Mouse (Mus musculus): ENCODE data around the gene Tut7. TPM values are rescaled to one million over a fixed set of nuclear protein-coding genes. Genes with fewer than 3 reads are reported as not detected.

Gene Tut7
- 9.5 and 10.1 TPM in 2 replicates for polyA plus RNA-seq (2012; rRNA removed)

- Histone ChIP-seq H3K27me3 (ENCODE audit: control insufficient read depth, insufficient read depth, low read length) (no peaks in the 10 kb centered on the region), H3K4me3 (ENCODE audit: control insufficient read depth, low read depth, low read length) (peak within 1 kb of the TSS; percentile 99), H3K36me3 (ENCODE audit: control insufficient read depth, insufficient read depth, low read length) (no peaks in the 10 kb centered on the region), H3K4me1 (ENCODE audit: control insufficient read depth, insufficient read depth, low read length) (no peaks in the 10 kb centered on the region), H3K27ac (ENCODE audit: control insufficient read depth, insufficient read depth, low read depth, low read length) (peak within 1 kb of the TSS; percentile 90)
- TF ChIP-seq POLR2A (IDR thresholded peaks at IDR 0.05; ENCODE audit: control insufficient read depth, low read depth, low read length) (peak; percentile 87), CTCF (IDR thresholded peaks at IDR 0.05; ENCODE audit: control insufficient read depth, insufficient read depth, insufficient replicate concordance, low read depth, low read length) (no peak)
These were observed at the start of gene Tut7 for GRCm38 (mm10) chr13:59822507-59823462. Gene Tut7 (minus strand): TSS chr13:59823147.

GRCm38 (mm10) chr13:59872446-59872845 is 49.5 kb upstream of the Tut7 start:
- Histone ChIP-seq H3K4me1 (ENCODE audit: control insufficient read depth, insufficient read depth, low read length) (peaks cover 16% of the 10 kb centered on the region), H3K36me3 (ENCODE audit: control insufficient read depth, insufficient read depth, low read length) (no peaks in the 10 kb centered on the region), H3K27me3 (ENCODE audit: control insufficient read depth, insufficient read depth, low read length) (no peaks in the 10 kb centered on the region), H3K4me3 (ENCODE audit: control insufficient read depth, low read depth, low read length) (no peak overlapping the region), H3K27ac (ENCODE audit: control insufficient read depth, insufficient read depth, low read depth, low read length) (no peak overlapping the region)
- no peak for TF ChIP-seq POLR2A (IDR thresholded peaks at IDR 0.05; ENCODE audit: control insufficient read depth, low read depth, low read length)
- TF ChIP-seq CTCF (IDR thresholded peaks at IDR 0.05; ENCODE audit: control insufficient read depth, insufficient read depth, insufficient replicate concordance, low read depth, low read length) = no peak

GRCm38 (mm10) chr13:59870004-59870403 is 47.1 kb upstream of the Tut7 start:
- Histone ChIP-seq H3K4me1 (ENCODE audit: control insufficient read depth, insufficient read depth, low read length) (peaks cover 16% of the 10 kb centered on the region), H3K27me3 (ENCODE audit: control insufficient read depth, insufficient read depth, low read length) (no peaks in the 10 kb centered on the region), H3K36me3 (ENCODE audit: control insufficient read depth, insufficient read depth, low read length) (no peaks in the 10 kb centered on the region), H3K27ac (ENCODE audit: control insufficient read depth, insufficient read depth, low read depth, low read length) (no peak overlapping the region), H3K4me3 (ENCODE audit: control insufficient read depth, low read depth, low read length) (no peak overlapping the region)
- TF ChIP-seq POLR2A (IDR thresholded peaks at IDR 0.05; ENCODE audit: control insufficient read depth, low read depth, low read length) (no peak), CTCF (IDR thresholded peaks at IDR 0.05; ENCODE audit: control insufficient read depth, insufficient read depth, insufficient replicate concordance, low read depth, low read length) (no peak)

- H3K27me3 ChIP-seq (ENCODE audit: control insufficient read depth, insufficient read depth, low read length) = no peaks in the 10 kb centered on the region
- peaks cover 6% of the 10 kb centered on the region for H3K4me1 ChIP-seq (ENCODE audit: control insufficient read depth, insufficient read depth, low read length)
- peak overlapping the region; percentile 52 for H3K27ac ChIP-seq (ENCODE audit: control insufficient read depth, insufficient read depth, low read depth, low read length)
- H3K36me3 ChIP-seq (ENCODE audit: control insufficient read depth, insufficient read depth, low read length) = no peaks in the 10 kb centered on the region
- H3K4me3 ChIP-seq (ENCODE audit: control insufficient read depth, low read depth, low read length) = no peak overlapping the region
- peak; percentile 16; the same call in 1 of the 2 replicates for TF ChIP-seq CTCF (IDR thresholded peaks at IDR 0.05; ENCODE audit: control insufficient read depth, insufficient read depth, insufficient replicate concordance, low read depth, low read length)
- no peak for TF ChIP-seq POLR2A (IDR thresholded peaks at IDR 0.05; ENCODE audit: control insufficient read depth, low read depth, low read length)
These were observed 45.2 kb upstream of the Tut7 start for GRCm38 (mm10) chr13:59868011-59868649.

GRCm38 (mm10) chr13:59867103-59867502 is 44.2 kb upstream of the Tut7 start:
- TF ChIP-seq CTCF (IDR thresholded peaks at IDR 0.05; ENCODE audit: control insufficient read depth, insufficient read depth, insufficient replicate concordance, low read depth, low read length) (no peak), POLR2A (IDR thresholded peaks at IDR 0.05; ENCODE audit: control insufficient read depth, low read depth, low read length) (no peak)
- H3K4me1 ChIP-seq (ENCODE audit: control insufficient read depth, insufficient read depth, low read length) = peaks cover 2% of the 10 kb centered on the region
- peak overlapping the region; percentile 59 for H3K27ac ChIP-seq (ENCODE audit: control insufficient read depth, insufficient read depth, low read depth, low read length)
- no peaks in the 10 kb centered on the region for H3K36me3 ChIP-seq (ENCODE audit: control insufficient read depth, insufficient read depth, low read length)
- H3K27me3 ChIP-seq (ENCODE audit: control insufficient read depth, insufficient read depth, low read length) = no peaks in the 10 kb centered on the region
- no peak overlapping the region for H3K4me3 ChIP-seq (ENCODE audit: control insufficient read depth, low read depth, low read length)

- Histone ChIP-seq H3K4me3 (ENCODE audit: control insufficient read depth, low read depth, low read length) (no peak overlapping the region), H3K27ac (ENCODE audit: control insufficient read depth, insufficient read depth, low read depth, low read length) (no peak overlapping the region), H3K27me3 (ENCODE audit: control insufficient read depth, insufficient read depth, low read length) (no peaks in the 10 kb centered on the region), H3K36me3 (ENCODE audit: control insufficient read depth, insufficient read depth, low read length) (no peaks in the 10 kb centered on the region), H3K4me1 (ENCODE audit: control insufficient read depth, insufficient read depth, low read length) (peaks cover 6% of the 10 kb centered on the region)
- no peak for TF ChIP-seq CTCF (IDR thresholded peaks at IDR 0.05; ENCODE audit: control insufficient read depth, insufficient read depth, insufficient replicate concordance, low read depth, low read length)
- TF ChIP-seq POLR2A (IDR thresholded peaks at IDR 0.05; ENCODE audit: control insufficient read depth, low read depth, low read length) = no peak
These were observed 36.6 kb upstream of the Tut7 start for GRCm38 (mm10) chr13:59859515-59859914.

Measured in testis, adult 2 months (tissue).